Mouse (Mus musculus): ENCODE data around the gene Rfx1.

The Rfx1 gene

GRCm38 (mm10) chr8:84066291-84066930 is at the start of gene Rfx1:
Gene Rfx1 (plus strand): TSS chr8:84066834.
- peak; percentile 99 for DNase-seq (ENCODE audit: low spot score)

- DNase-seq (ENCODE audit: low spot score): no peak
Measured at GRCm38 (mm10) chr8:84019738-84020137, 46.9 kb upstream of the Rfx1 start.

GRCm38 (mm10) chr8:84021096-84021495 is 45.5 kb upstream of the Rfx1 start, which contains the start of gene Palm3:
Gene Palm3 (plus strand): TSS chr8:84021471.
- DNase-seq (ENCODE audit: low spot score): no peak

- DNase-seq (ENCODE audit: low spot score): no peak
Measured at GRCm38 (mm10) chr8:84021569-84021968, 45.1 kb upstream of the Rfx1 start.

GRCm38 (mm10) chr8:84023085-84023484 is 43.5 kb upstream of the Rfx1 start:
- DNase-seq (ENCODE audit: low spot score): no peak

GRCm38 (mm10) chr8:84023631-84024030 is 43.0 kb upstream of the Rfx1 start:
- no peak for DNase-seq (ENCODE audit: low spot score)

- peak; percentile 79 for DNase-seq (ENCODE audit: low spot score)
Measured at GRCm38 (mm10) chr8:84024171-84024570, 42.5 kb upstream of the Rfx1 start.

GRCm38 (mm10) chr8:84025863-84026262 is 40.8 kb upstream of the Rfx1 start:
- peak; percentile 73 for DNase-seq (ENCODE audit: low spot score)

GRCm38 (mm10) chr8:84027449-84027848 is 39.2 kb upstream of the Rfx1 start:
- DNase-seq (ENCODE audit: low spot score): no peak

- no peak for DNase-seq (ENCODE audit: low spot score)
Measured at GRCm38 (mm10) chr8:84029272-84029671, 37.4 kb upstream of the Rfx1 start.

GRCm38 (mm10) chr8:84032777-84033176 is 33.9 kb upstream of the Rfx1 start:
- DNase-seq (ENCODE audit: low spot score): no peak

- DNase-seq (ENCODE audit: low spot score): no peak
Measured at GRCm38 (mm10) chr8:84038015-84038414, 28.6 kb upstream of the Rfx1 start.

GRCm38 (mm10) chr8:84039050-84039449 is 27.6 kb upstream of the Rfx1 start:
- DNase-seq (ENCODE audit: low spot score): peak; percentile 97

- DNase-seq (ENCODE audit: low spot score): peak; percentile 85
Measured at GRCm38 (mm10) chr8:84042066-84042947, 24.3 kb upstream of the Rfx1 start, which contains the start of gene Il27ra. Gene Il27ra (minus strand): TSS chr8:84042589.

- DNase-seq (ENCODE audit: low spot score): no peak
Measured at GRCm38 (mm10) chr8:84042948-84043342, 23.7 kb upstream of the Rfx1 start.

- DNase-seq (ENCODE audit: low spot score): no peak
Measured at GRCm38 (mm10) chr8:84044103-84044502, 22.5 kb upstream of the Rfx1 start.

- DNase-seq (ENCODE audit: low spot score): no peak
Measured at GRCm38 (mm10) chr8:84044900-84045299, 21.7 kb upstream of the Rfx1 start, which contains the start of gene Rln3. Gene Rln3 (minus strand): TSS chr8:84045000.

GRCm38 (mm10) chr8:84046505-84046904 is 20.1 kb upstream of the Rfx1 start:
- no peak for DNase-seq (ENCODE audit: low spot score)

- DNase-seq (ENCODE audit: low spot score): no peak
Measured at GRCm38 (mm10) chr8:84048171-84048570, 18.5 kb upstream of the Rfx1 start.

- no peak for DNase-seq (ENCODE audit: low spot score)
Measured at GRCm38 (mm10) chr8:84052746-84053145, 13.9 kb upstream of the Rfx1 start.

- DNase-seq (ENCODE audit: low spot score): no peak
Measured at GRCm38 (mm10) chr8:84053229-84053628, 13.4 kb upstream of the Rfx1 start.

GRCm38 (mm10) chr8:84057827-84058226 is 8.8 kb upstream of the Rfx1 start:
- no peak for DNase-seq (ENCODE audit: low spot score)

- no peak for DNase-seq (ENCODE audit: low spot score)
Measured at GRCm38 (mm10) chr8:84059226-84059625, 7.4 kb upstream of the Rfx1 start.
